Mouse (Mus musculus): ENCODE data around the gene Gan. TPM values are rescaled to one million over a fixed set of nuclear protein-coding genes. Genes with fewer than 3 reads are reported as not detected.

Gan gene
- polyA plus RNA-seq, 1 experiment from 2014 or later: 3.5 TPM

- H3K9ac ChIP-seq (replicated peaks): no peak overlapping the region
- H3K36me3 ChIP-seq: peaks cover 7% of the 10 kb centered on the region; the same call in 1 of the 2 replicates
- no peaks in the 10 kb centered on the region for H3K4me1 ChIP-seq
- no peak for ATAC-seq (replicated peaks)
- H3K27ac ChIP-seq (replicated peaks): no peak overlapping the region
- H3K4me3 ChIP-seq: no peak overlapping the region
- no peaks in the 10 kb centered on the region for H3K9me3 ChIP-seq
- no peaks in the 10 kb centered on the region for H3K27me3 ChIP-seq
- H3K4me2 ChIP-seq (replicated peaks): no peak overlapping the region
- WGBS: 93% methylated on average over 12 of the region's 12 CpGs
These were observed 51.2 kb downstream of the Gan start for GRCm38 (mm10) chr8:117209150-117209549.

DNA sequence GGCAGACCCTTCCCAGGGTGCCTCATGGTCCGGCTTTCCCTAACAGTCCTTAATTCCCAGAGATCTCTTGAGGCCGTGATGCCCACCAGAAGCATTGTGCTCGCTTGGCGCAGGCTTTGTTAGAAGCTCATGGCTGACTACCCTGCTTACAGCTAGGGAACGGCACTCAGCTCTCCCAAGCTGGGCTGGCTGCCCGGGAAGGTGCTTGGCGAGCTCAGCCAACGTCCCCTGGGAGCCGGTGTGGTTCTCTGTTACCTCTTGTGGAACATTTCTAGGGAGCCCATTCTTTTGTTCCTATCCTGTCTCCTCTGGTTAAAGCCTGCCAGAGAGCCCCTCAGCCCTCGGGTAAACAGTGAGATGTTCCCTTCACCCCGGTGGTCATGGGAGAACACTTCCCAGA is 54.2 kb downstream of the Gan start:
- no peak for ATAC-seq (replicated peaks)
- Histone ChIP-seq H3K27me3 (no peaks in the 10 kb centered on the region), H3K27ac (replicated peaks) (no peak overlapping the region), H3K9ac (replicated peaks) (no peak overlapping the region), H3K4me3 (no peak overlapping the region), H3K36me3 (no peaks in the 10 kb centered on the region), H3K9me3 (no peaks in the 10 kb centered on the region), H3K4me1 (no peaks in the 10 kb centered on the region), H3K4me2 (replicated peaks) (no peak overlapping the region)
- WGBS: 79% methylated on average over 11 of the region's 11 CpGs

- Histone ChIP-seq H3K27me3 (no peaks in the 10 kb centered on the region), H3K27ac (replicated peaks) (no peak overlapping the region), H3K9ac (replicated peaks) (no peak overlapping the region), H3K4me3 (no peak overlapping the region), H3K9me3 (no peaks in the 10 kb centered on the region), H3K4me2 (replicated peaks) (no peak overlapping the region), H3K4me1 (no peaks in the 10 kb centered on the region), H3K36me3 (no peaks in the 10 kb centered on the region)
- 94% methylated on average over 2 of the region's 2 CpGs for WGBS
- no peak for ATAC-seq (replicated peaks)
These were observed 59.8 kb downstream of the Gan start for GRCm38 (mm10) chr8:117217724-117218123.

DNA sequence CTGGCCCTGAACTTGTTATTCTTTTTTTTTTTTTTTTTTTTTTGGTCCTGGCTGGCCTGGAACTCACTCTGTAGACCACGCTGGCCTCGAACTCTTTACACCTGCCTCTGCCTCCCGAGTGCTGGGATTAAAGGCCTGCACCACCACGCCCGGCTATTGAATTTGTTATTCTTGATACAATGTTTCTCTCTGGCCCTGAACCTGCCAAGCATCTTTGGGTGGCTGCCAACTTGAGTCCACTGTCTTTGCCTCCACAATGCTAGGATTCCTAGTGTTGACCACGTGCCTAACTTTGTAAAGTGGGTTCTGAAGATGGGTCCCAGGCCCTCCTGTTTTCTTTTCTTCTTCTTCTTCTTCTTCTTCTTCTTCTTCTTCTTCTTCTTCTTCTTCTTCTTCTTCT is 64.5 kb downstream of the Gan start:
- WGBS: 64% methylated on average over 6 of the region's 6 CpGs
- Histone ChIP-seq H3K27ac (replicated peaks) (no peak overlapping the region), H3K27me3 (no peaks in the 10 kb centered on the region), H3K4me3 (no peak overlapping the region), H3K36me3 (no peaks in the 10 kb centered on the region), H3K9me3 (no peaks in the 10 kb centered on the region), H3K4me1 (peaks cover 3% of the 10 kb centered on the region), H3K9ac (replicated peaks) (no peak overlapping the region), H3K4me2 (replicated peaks) (no peak overlapping the region)
- no peak for ATAC-seq (replicated peaks)

DNA sequence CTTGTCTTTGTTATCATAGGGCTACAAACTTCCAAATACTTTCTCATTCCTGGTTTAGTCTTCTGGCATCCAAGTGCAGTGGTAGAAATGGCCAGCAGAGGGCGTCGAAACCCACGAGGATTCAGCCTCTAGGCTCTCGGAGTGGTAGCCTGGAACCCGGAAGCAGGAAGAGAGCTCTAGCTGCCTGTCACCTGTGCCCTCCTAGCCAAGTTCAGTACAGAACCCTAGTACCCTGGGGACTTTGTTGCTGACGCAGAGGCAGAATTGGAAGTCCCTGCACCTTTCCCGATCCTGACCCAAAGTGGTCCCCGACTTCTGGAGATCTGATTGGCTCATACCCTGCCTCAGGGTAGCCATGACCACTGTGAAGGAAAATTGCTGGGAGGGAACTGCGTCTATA is 66.7 kb downstream of the Gan start:
- H3K4me2 ChIP-seq (replicated peaks): peak overlapping the region; percentile 47
- no peaks in the 10 kb centered on the region for H3K9me3 ChIP-seq
- no peaks in the 10 kb centered on the region for H3K27me3 ChIP-seq
- WGBS: 14% methylated on average over 9 of the region's 9 CpGs
- no peak overlapping the region for H3K27ac ChIP-seq (replicated peaks)
- peak overlapping the region; percentile 42; the same call in 1 of the 2 replicates for H3K9ac ChIP-seq (replicated peaks)
- peaks cover 3% of the 10 kb centered on the region for H3K4me1 ChIP-seq
- no peaks in the 10 kb centered on the region for H3K36me3 ChIP-seq
- ATAC-seq (replicated peaks): peak; percentile 82
- H3K4me3 ChIP-seq: peak overlapping the region; percentile 36

DNA sequence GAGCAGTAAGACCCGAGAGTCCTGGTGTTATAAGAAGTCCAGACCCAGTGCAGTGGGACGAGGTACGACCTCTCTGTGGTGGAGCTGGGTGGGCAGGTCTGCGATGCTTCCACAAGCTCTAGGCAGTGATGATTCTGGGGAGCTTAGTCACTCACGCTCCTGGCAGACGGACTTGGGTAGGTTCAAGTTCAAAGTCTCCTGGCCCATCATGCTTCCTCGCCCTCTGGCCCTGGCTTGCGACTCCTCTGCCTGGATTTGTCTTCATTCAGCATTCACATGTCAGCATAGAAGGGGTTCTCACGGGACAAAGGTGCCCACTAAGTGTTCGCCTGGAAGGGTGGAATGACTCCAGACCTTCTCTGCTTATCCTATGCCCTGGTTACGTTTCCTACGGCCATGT is 68.4 kb downstream of the Gan start:
- Histone ChIP-seq H3K9me3 (no peaks in the 10 kb centered on the region), H3K36me3 (no peaks in the 10 kb centered on the region), H3K9ac (replicated peaks) (no peak overlapping the region), H3K4me1 (peaks cover 3% of the 10 kb centered on the region), H3K27ac (replicated peaks) (no peak overlapping the region), H3K4me2 (replicated peaks) (no peak overlapping the region), H3K27me3 (no peaks in the 10 kb centered on the region), H3K4me3 (no peak overlapping the region)
- no peak for ATAC-seq (replicated peaks)
- 88% methylated on average over 12 of the region's 12 CpGs for WGBS

DNA sequence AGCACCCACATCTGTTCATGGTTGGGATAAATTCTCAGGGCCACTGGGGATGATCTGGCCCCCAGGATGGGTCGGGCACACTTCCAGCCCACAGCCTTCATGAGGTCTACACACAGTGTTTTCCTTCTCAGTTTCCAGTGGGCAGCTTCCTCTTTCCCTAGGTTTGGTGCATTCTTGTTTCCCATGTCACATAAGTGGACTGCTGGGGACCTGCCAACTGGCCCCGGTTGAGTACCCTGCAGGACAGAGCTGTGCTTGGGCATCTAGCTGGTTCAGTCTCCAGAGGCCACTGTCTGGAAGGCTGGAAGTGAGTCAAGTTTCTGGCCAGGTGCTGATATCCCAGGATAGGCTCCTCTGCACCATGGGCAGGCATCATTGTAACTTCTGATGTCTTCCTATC is 69.4 kb downstream of the Gan start:
- Histone ChIP-seq H3K27me3 (no peaks in the 10 kb centered on the region), H3K27ac (replicated peaks) (no peak overlapping the region), H3K9me3 (no peaks in the 10 kb centered on the region), H3K36me3 (no peaks in the 10 kb centered on the region), H3K4me1 (peaks cover 3% of the 10 kb centered on the region), H3K9ac (replicated peaks) (no peak overlapping the region), H3K4me2 (replicated peaks) (no peak overlapping the region), H3K4me3 (no peak overlapping the region)
- no peak for ATAC-seq (replicated peaks)
- 85% methylated on average over 2 of the region's 2 CpGs for WGBS

DNA sequence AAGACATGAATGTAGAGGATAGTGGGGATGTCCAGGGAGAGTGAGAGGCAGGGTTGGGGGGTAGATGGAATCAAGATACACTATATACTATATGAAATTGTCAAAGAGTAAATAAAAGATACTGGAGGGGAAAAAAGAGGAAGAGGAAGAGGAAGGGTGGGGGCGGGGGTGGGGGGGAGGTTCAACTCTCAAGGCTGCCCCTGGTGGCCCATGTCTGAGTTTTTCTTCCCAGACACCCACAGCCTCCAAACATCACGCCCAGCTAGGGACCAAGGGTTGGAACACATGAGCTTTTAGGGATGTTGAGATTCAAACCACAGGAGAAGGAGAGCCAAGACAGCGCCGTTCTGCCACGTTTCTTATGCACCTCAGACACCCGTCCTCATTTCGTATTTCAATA is 75.3 kb downstream of the Gan start:
- no peaks in the 10 kb centered on the region for H3K4me1 ChIP-seq
- H3K9ac ChIP-seq (replicated peaks): no peak overlapping the region
- H3K9me3 ChIP-seq: no peaks in the 10 kb centered on the region
- no peak overlapping the region for H3K4me3 ChIP-seq
- H3K27me3 ChIP-seq: no peaks in the 10 kb centered on the region
- ATAC-seq (replicated peaks): no peak
- 83% methylated on average over 7 of the region's 7 CpGs for WGBS
- H3K27ac ChIP-seq (replicated peaks): no peak overlapping the region
- H3K36me3 ChIP-seq: no peaks in the 10 kb centered on the region
- H3K4me2 ChIP-seq (replicated peaks): no peak overlapping the region

- H3K36me3 ChIP-seq: no peaks in the 10 kb centered on the region
- H3K4me2 ChIP-seq (replicated peaks): no peak overlapping the region
- 92% methylated on average over 4 of the region's 4 CpGs for whole genome bisulfite sequencing
- no peaks in the 10 kb centered on the region for H3K27me3 ChIP-seq
- no peak overlapping the region for H3K9ac ChIP-seq (replicated peaks)
- H3K27ac ChIP-seq (replicated peaks): no peak overlapping the region
- no peak for ATAC-seq (replicated peaks)
- no peak overlapping the region for H3K4me3 ChIP-seq
- H3K9me3 ChIP-seq: no peaks in the 10 kb centered on the region
- H3K4me1 ChIP-seq: no peaks in the 10 kb centered on the region
These were observed 78.6 kb downstream of the Gan start for GRCm38 (mm10) chr8:117236531-117236930.

- 91% methylated on average over 5 of the region's 5 CpGs for WGBS
These were observed 82.4 kb downstream of the Gan start for GRCm38 (mm10) chr8:117240326-117240725.

GRCm38 (mm10) chr8:117240841-117241494 is 83.0 kb downstream of the Gan start:
- 82% methylated on average over 5 of the region's 5 CpGs for WGBS
- no peaks in the 10 kb centered on the region for H3K36me3 ChIP-seq
- no peak for ATAC-seq (replicated peaks)

More at GRCm38 (mm10) chr8:117240326-117240725, 82.4 kb downstream of the Gan start:
- H3K36me3 ChIP-seq: no peaks in the 10 kb centered on the region
- H3K9me3 ChIP-seq: no peaks in the 10 kb centered on the region
- no peak overlapping the region for H3K4me3 ChIP-seq
- H3K27me3 ChIP-seq: no peaks in the 10 kb centered on the region
- ATAC-seq (replicated peaks): no peak
- H3K9ac ChIP-seq (replicated peaks): no peak overlapping the region
- H3K4me1 ChIP-seq: no peaks in the 10 kb centered on the region
- no peak overlapping the region for H3K27ac ChIP-seq (replicated peaks)
- no peak overlapping the region for H3K4me2 ChIP-seq (replicated peaks)

DNA sequence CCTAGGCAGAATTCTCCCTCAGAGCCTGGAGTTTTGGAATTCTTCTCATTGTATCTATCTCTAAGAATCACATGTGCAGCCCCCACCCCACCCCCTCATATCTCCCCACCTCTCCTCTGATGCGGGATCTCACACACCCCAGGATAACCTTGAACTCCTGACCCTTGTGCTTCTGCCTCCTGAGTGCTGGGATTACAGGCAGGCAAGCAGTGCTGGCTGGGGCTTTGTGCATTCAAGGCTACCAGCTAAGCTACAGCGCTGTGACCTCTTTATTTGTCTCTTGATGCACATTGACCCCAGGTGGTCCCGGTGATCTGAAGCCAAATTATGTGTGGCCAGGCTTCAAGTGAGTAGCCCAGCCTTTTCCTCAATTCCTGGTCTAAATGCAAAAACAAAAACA is 83.9 kb downstream of the Gan start:
- Histone ChIP-seq H3K36me3 (no peaks in the 10 kb centered on the region), H3K4me1 (no peaks in the 10 kb centered on the region), H3K9ac (replicated peaks) (no peak overlapping the region), H3K27ac (replicated peaks) (no peak overlapping the region), H3K4me2 (replicated peaks) (no peak overlapping the region), H3K27me3 (no peaks in the 10 kb centered on the region), H3K4me3 (no peak overlapping the region), H3K9me3 (no peaks in the 10 kb centered on the region)
- WGBS: 24% methylated on average over 3 of the region's 3 CpGs
- ATAC-seq (replicated peaks): no peak

More at GRCm38 (mm10) chr8:117240841-117241494, 83.0 kb downstream of the Gan start:
- no peak overlapping the region for H3K27ac ChIP-seq (replicated peaks)
- no peaks in the 10 kb centered on the region for H3K4me1 ChIP-seq
- no peak overlapping the region for H3K9ac ChIP-seq (replicated peaks)
- no peak overlapping the region for H3K4me2 ChIP-seq (replicated peaks)
- no peaks in the 10 kb centered on the region for H3K27me3 ChIP-seq
- no peaks in the 10 kb centered on the region for H3K9me3 ChIP-seq
- no peak overlapping the region for H3K4me3 ChIP-seq

DNA sequence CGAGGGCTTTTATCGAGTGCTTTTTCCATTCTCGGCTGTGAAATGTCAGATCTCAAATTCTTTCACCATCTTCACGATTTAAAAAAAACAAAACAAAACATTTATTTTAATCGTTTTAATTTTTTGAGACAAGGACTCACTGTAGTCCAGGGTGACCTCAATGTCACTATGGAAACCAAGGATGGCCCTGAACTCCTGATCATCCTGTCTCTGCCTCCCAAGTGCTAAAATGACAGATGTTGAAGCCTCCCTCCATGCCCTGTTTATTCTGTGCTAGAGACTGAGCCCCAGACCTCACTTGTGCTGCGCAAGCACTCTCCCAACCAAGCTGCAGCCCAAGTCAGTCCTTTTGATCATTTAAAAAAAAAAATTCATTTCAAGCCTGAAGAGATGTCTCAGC is 84.4 kb downstream of the Gan start:
- Histone ChIP-seq H3K36me3 (no peaks in the 10 kb centered on the region), H3K27me3 (no peaks in the 10 kb centered on the region), H3K4me2 (replicated peaks) (no peak overlapping the region), H3K4me1 (no peaks in the 10 kb centered on the region), H3K9ac (replicated peaks) (no peak overlapping the region), H3K9me3 (no peaks in the 10 kb centered on the region), H3K27ac (replicated peaks) (no peak overlapping the region), H3K4me3 (no peak overlapping the region)
- WGBS: 76% methylated on average over 6 of the region's 6 CpGs
- no peak for ATAC-seq (replicated peaks)

All from forebrain, embryonic 15.5 days (tissue).